Mouse (Mus musculus): ENCODE measurements around the gene Gmps. TPM values are rescaled to one million over a fixed set of nuclear protein-coding genes. Genes with fewer than 3 reads are reported as not detected.

Gmps gene
- polyA plus RNA-seq (2017; shearing (Covaris generic)), result 10 to 100 TPM; 20.7 to 22.7 TPM

GRCm38 (mm10) chr3:63975955-63976908 is at the start of gene Gmps:
Gene Gmps (plus strand): TSS chr3:63976106.

GRCm38 (mm10) chr3:63928878-63929859 is 46.7 kb upstream of the Gmps start, which contains the start of gene E130311K13Rik:
Gene E130311K13Rik (minus strand): TSS chr3:63929472.

DNA sequence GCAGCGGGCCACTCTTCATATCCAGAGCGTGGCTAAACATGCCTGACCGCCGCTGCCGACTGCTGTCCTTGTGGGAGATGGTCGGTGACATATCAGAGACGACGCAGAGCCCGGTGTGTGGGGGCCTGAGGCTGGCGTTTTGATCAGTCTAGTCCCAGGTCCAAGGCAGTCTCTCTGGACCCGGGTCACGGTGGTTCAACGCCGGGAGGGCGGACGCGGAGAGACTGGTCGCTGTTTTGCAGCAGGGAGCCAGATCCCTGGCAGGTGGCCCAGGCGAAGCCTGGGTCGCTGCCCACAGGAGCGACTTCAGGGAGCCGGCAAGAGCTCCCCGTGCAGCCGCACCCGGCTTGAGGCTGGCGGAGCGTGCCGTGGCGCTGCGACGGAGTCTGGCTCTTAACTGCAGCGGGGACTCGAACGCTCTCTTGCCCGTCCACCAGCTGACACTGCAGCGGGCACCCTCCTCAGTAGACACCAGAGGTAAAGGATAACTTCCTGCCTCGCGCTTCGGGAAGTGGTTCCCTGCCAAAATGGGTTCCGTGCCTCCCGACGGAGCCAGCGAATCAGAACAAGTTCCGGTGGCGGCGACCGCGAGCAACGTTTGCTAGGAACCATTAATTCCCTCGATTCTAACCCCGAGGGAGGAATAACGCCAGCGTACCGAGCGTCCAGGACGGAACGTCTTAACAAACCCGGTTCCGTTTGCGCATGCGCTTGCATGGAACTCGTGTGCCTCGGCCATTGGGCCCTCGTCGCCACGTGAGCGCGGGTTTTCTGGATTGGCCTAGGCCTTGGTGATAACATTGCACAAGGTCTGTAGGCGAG is 11.6 kb upstream of the Gmps start, which contains the start of gene Slc33a1:
Gene Slc33a1, minus strand, starts transcription at position 669 of the 822 bp plus-strand sequence.

Other genes with a start within 250 kb of the Gmps start
- 1 to 10 TPM in 1 of 2 experiments, under 1 TPM in 1; 0.10 to 1.1 TPM for gene Plch1, start 76.6 kb upstream of the Gmps start, polyA plus RNA-seq (2017; shearing (Covaris generic))
- gene E130311K13Rik, start 46.6 kb upstream of the Gmps start, polyA plus RNA-seq (2017; shearing (Covaris generic)), result 10 to 100 TPM in 1 of 2 experiments, 1 to 10 TPM in 1; 8.7 to 10.4 TPM
- gene Slc33a1, start 11.3 kb upstream of the Gmps start, polyA plus RNA-seq (2017; shearing (Covaris generic)), result 10 to 100 TPM; 17.5 to 23.7 TPM
- gene Vmn2r1, start 105.4 kb downstream of the Gmps start, polyA plus RNA-seq (2017; shearing (Covaris generic)), result under 1 TPM in 1 of 2 experiments, not detected in 1; 0.13 TPM
- under 1 TPM; 0.10 to 0.13 TPM for gene Vmn2r2, start 165.8 kb downstream of the Gmps start, polyA plus RNA-seq (2017; shearing (Covaris generic))